15 mouse cellular contexts compared by ENCODE assay signal in genomic region chr3:132539780-132540658, GRCm38 (mm10).
"Had no signal": no experiment of that assay in that cellular context is flagged by ENCODE, and none has a peak within 500 bp of the region (broad histone marks: within the 10 kb centered on the region; RNA-seq: fewer than 3 reads in every experiment).

No protein-coding gene starts in this region.

- ATAC-seq: lung, postnatal 0 days; midbrain, embryonic 13.5 days; midbrain, embryonic 15.5 days had no signal

- DNase-seq: lung, adult 2 months; lung, postnatal 14 days; lung, postnatal 36 days; right cerebral cortex, postnatal 14 days; thymus, adult 18-20 months; thymus, postnatal 14 days; thymus, postnatal 36 days had no signal

- H3K4me1 ChIP-seq: lung, embryonic 15.5 days; megakaryocyte, embryonic 14.5 days; midbrain, embryonic 13.5 days; midbrain, embryonic 15.5 days; neural tube, embryonic 12.5 days had no signal

- H3K27me3 ChIP-seq: lung, embryonic 15.5 days; megakaryocyte, embryonic 14.5 days; midbrain, embryonic 13.5 days; midbrain, embryonic 15.5 days; neural tube, embryonic 12.5 days had no signal

- H3K9ac ChIP-seq: lung, embryonic 15.5 days; midbrain, embryonic 13.5 days; midbrain, embryonic 15.5 days; neural tube, embryonic 12.5 days had no signal

- H3K4me2 ChIP-seq: lung, embryonic 15.5 days; midbrain, embryonic 11.5 days; midbrain, embryonic 13.5 days; midbrain, embryonic 15.5 days; neural tube, embryonic 12.5 days had no signal

- H3K4me3 ChIP-seq: lung, embryonic 15.5 days; megakaryocyte, embryonic 14.5 days; midbrain, embryonic 13.5 days; midbrain, embryonic 15.5 days; neural tube, embryonic 12.5 days had no signal

- H3K27ac ChIP-seq: lung, embryonic 15.5 days; macrophage; midbrain, embryonic 13.5 days; midbrain, embryonic 15.5 days; neural tube, embryonic 12.5 days had no signal

- H3K9me3 ChIP-seq: lung, embryonic 15.5 days; midbrain, embryonic 13.5 days; midbrain, embryonic 15.5 days; neural tube, embryonic 12.5 days had no signal

- H3K36me3 ChIP-seq: lung, embryonic 15.5 days; midbrain, embryonic 13.5 days; midbrain, embryonic 15.5 days; neural tube, embryonic 12.5 days had no signal
